Comparison of ENCODE assay signal across 8 mouse cellular contexts in the genomic region with DNA sequence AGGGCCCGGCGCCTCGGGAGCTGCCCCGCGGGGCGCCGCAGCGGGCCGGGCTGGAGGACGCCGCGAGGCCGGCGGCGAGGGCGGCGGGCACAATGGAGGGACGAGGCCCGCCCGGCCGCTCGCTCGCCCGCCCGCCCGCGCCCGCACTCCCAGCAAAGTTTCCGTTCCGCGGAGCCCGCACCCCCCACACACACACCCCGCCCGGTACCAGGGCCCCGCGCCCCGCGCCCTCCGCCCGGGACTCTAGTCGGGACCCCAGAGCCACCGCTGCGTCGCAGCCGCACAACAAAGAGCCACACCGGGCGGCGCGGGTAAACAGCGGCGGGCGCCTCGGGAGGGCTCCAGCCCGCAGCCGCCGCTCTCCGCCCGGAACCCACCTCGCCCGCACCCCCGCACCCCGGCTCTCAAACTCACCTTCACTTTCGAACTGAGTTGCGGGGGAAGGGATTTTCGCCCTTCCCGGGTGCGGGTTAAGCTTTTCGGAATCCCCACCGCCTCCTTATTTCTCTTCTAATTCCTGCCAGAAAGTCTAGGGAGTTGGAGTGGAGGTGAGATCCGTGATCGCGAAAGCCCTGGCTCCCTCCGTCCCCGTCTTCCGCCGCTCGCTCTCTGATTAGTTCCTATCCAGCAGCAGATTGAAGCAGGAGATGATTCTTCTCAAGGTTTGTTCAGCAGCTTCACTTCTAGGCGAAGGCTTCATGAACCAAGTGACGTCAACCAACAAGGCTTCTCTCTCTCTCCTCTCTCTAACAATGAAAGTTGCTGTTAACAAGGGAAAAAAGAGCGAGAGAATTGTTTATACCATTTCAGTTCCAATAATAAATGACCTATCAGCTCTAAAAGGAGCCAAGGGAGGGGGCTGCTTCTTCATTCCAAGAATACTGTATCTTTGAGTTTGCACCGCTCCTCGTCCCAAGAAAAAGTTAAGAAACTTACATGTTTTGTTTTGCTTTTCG.
DNase-seq lines count a peak whose midpoint lies in the region; ATAC-seq lines count a peak whose summit lies in the region.

No protein-coding gene starts in this region.

- WGBS in embryonic facial prominence, embryonic 10.5 days = 3% methylated on average over 83 of the region's 83 CpGs
- under 1% methylated on average over 53 of the region's 83 CpGs for WGBS in limb, embryonic 12.5 days
- under 1% methylated on average over 48 of the region's 83 CpGs for WGBS in midbrain, embryonic 13.5 days

- H3K4me1 ChIP-seq in embryonic facial prominence, embryonic 10.5 days = peaks cover 41% of the 10 kb centered on the region
- peaks cover 28% of the 10 kb centered on the region for H3K4me1 ChIP-seq in limb, embryonic 12.5 days (replicated peaks)
- peaks cover 32% of the 10 kb centered on the region for H3K4me1 ChIP-seq in midbrain, embryonic 13.5 days (replicated peaks)

- peak; percentile 42 to 57 for DNase-seq in left cerebral cortex, adult 18-20 months (ENCODE audit: low spot score in 2 of 2)
- DNase-seq in left cerebral cortex, adult 11 months (ENCODE audit: low spot score) = no peak
- peak; percentile 81 for DNase-seq in embryonic facial prominence, embryonic 10.5 days (ENCODE audit: low spot score)
- peak; percentile 77 to 85 for DNase-seq in heart, adult 18-20 months
- peak; percentile 62 for DNase-seq in kidney, adult 11 months
- DNase-seq in spleen, adult 18-20 months = peak; percentile 46 to 63

- no peaks in the 10 kb centered on the region for H3K9me3 ChIP-seq in embryonic facial prominence, embryonic 10.5 days
- H3K9me3 ChIP-seq in limb, embryonic 12.5 days = no peaks in the 10 kb centered on the region
- H3K9me3 ChIP-seq in midbrain, embryonic 13.5 days = no peaks in the 10 kb centered on the region

- no peaks in the 10 kb centered on the region for H3K27me3 ChIP-seq in embryonic facial prominence, embryonic 10.5 days (replicated peaks; ENCODE audit: low read depth, poor library complexity, severe bottlenecking)
- no peaks in the 10 kb centered on the region for H3K27me3 ChIP-seq in limb, embryonic 12.5 days
- H3K27me3 ChIP-seq in midbrain, embryonic 13.5 days = no peaks in the 10 kb centered on the region

- H3K4me3 ChIP-seq in embryonic facial prominence, embryonic 10.5 days = peak overlapping the region; percentile 93
- H3K4me3 ChIP-seq in limb, embryonic 12.5 days (replicated peaks) = peak overlapping the region; percentile 92
- H3K4me3 ChIP-seq in midbrain, embryonic 13.5 days (replicated peaks) = peak overlapping the region; percentile 88

- H3K27ac ChIP-seq in embryonic facial prominence, embryonic 10.5 days (replicated peaks) = peak overlapping the region; percentile 100
- peak overlapping the region; percentile 100 for H3K27ac ChIP-seq in limb, embryonic 12.5 days
- peak overlapping the region; percentile 99 for H3K27ac ChIP-seq in midbrain, embryonic 13.5 days

- peak overlapping the region; percentile 63 for H3K4me2 ChIP-seq in limb, embryonic 12.5 days
- H3K4me2 ChIP-seq in midbrain, embryonic 13.5 days (replicated peaks) = peak overlapping the region; percentile 63

- ATAC-seq in limb, embryonic 12.5 days (ENCODE audit: insufficient number of reproducible peaks, insufficient read depth, low FRiP score, low TSS enrichment, low read depth) = peak; percentile 70
- peak; percentile 77 for ATAC-seq in midbrain, embryonic 13.5 days

- H3K36me3 ChIP-seq in embryonic facial prominence, embryonic 10.5 days (replicated peaks) = no peaks in the 10 kb centered on the region
- H3K36me3 ChIP-seq in limb, embryonic 12.5 days = no peaks in the 10 kb centered on the region
- H3K36me3 ChIP-seq in midbrain, embryonic 13.5 days = no peaks in the 10 kb centered on the region

- peak overlapping the region; percentile 100 for H3K9ac ChIP-seq in limb, embryonic 12.5 days (replicated peaks)
- H3K9ac ChIP-seq in midbrain, embryonic 13.5 days (replicated peaks) = peak overlapping the region; percentile 99
